Mouse (Mus musculus) fibroblast of lung, adult 2 months (primary cell): ENCODE measurements at regions not wholly inside any gene's neighbourhood (a gene's known extent, or its start where the extent isn't known, plus 50 kb on each side); places are given as distances from the start of the nearest gene placed in this dataset.
"Not testable (repeated sequence)": the region's sequence is repeated elsewhere in the genome, so short reads cannot be mapped to it uniquely, and the experiment has no call there.

ENCODE experiments used
- DNase-seq: peaks from one replicate; pipeline ENCODE4 v3.0.0-alpha.2; 2011; ENCODE audit warnings: low read depth

GRCm38 (mm10) chr9:94131367-94131766 lies 406.5 kb downstream of the 1190002N15Rik start:
- no peak for DNase-seq

GRCm38 (mm10) chr9:94116961-94117360 lies 420.9 kb downstream of the 1190002N15Rik start:
- peak; percentile 91 for DNase-seq

- not testable (repeated sequence) for DNase-seq
Observed at GRCm38 (mm10) chr9:94107701-94108100, 430.2 kb downstream of the 1190002N15Rik start.

GRCm38 (mm10) chr9:94104669-94105068 lies 433.2 kb downstream of the 1190002N15Rik start:
- no peak for DNase-seq

- DNase-seq, result no peak
Observed at GRCm38 (mm10) chr9:94101958-94102357, 435.9 kb downstream of the 1190002N15Rik start.

- DNase-seq, result no peak
Observed at GRCm38 (mm10) chr9:94094800-94095199, 443.1 kb downstream of the 1190002N15Rik start.

GRCm38 (mm10) chr9:94091658-94092225 lies 446.1 kb downstream of the 1190002N15Rik start:
- no peak for DNase-seq

GRCm38 (mm10) chr9:94089759-94090158 lies 448.1 kb downstream of the 1190002N15Rik start:
- no peak for DNase-seq

GRCm38 (mm10) chr9:94083629-94084411 lies 454.1 kb downstream of the 1190002N15Rik start:
- DNase-seq, result no peak

GRCm38 (mm10) chr9:94074904-94075303 lies 463.0 kb downstream of the 1190002N15Rik start:
- DNase-seq, result no peak

GRCm38 (mm10) chr9:94067121-94067520 lies 470.8 kb downstream of the 1190002N15Rik start:
- DNase-seq, result no peak

GRCm38 (mm10) chr9:94053229-94053628 lies 484.7 kb downstream of the 1190002N15Rik start:
- DNase-seq, result no peak

- DNase-seq, result no peak
Observed at GRCm38 (mm10) chr9:94047845-94048244, 490.0 kb downstream of the 1190002N15Rik start.

- no peak for DNase-seq
Observed at GRCm38 (mm10) chr9:94045462-94046126, 492.3 kb downstream of the 1190002N15Rik start.

GRCm38 (mm10) chr9:94023761-94024160 lies 514.1 kb downstream of the 1190002N15Rik start:
- DNase-seq, result no peak

- no peak for DNase-seq
Observed at GRCm38 (mm10) chr9:94021293-94021903, 516.5 kb downstream of the 1190002N15Rik start.

GRCm38 (mm10) chr9:94016747-94017487 lies 521.0 kb downstream of the 1190002N15Rik start:
- DNase-seq, result no peak

GRCm38 (mm10) chr9:93992216-93992615 lies 545.7 kb downstream of the 1190002N15Rik start:
- DNase-seq, result no peak

- no peak for DNase-seq
Observed at GRCm38 (mm10) chr9:93991141-93991540, 546.7 kb downstream of the 1190002N15Rik start.

- DNase-seq, result no peak
Observed at GRCm38 (mm10) chr9:93981136-93981535, 556.7 kb downstream of the 1190002N15Rik start.

- peak; percentile 4 for DNase-seq
Observed at GRCm38 (mm10) chr9:93969691-93970284, 568.1 kb downstream of the 1190002N15Rik start.
